Mouse (Mus musculus) cerebellum, postnatal 25 days (tissue): ENCODE measurements around the gene Zfp609.
"Not testable (repeated sequence)": the region's sequence is repeated elsewhere in the genome, so short reads cannot be mapped to it uniquely, and the experiment has no call there.

Experiments used
- DNase-seq, 2 experiments: peaks; one replicate each; pipeline ENCODE4 v3.0.0; 2021; ENCODE audit warnings: mixed read lengths in 2 of 2

Gene Zfp609

GRCm38 (mm10) chr9:65812841-65813240, 14.5 kb downstream of the Zfp609 start:
- DNase-seq, result no peak

GRCm38 (mm10) chr9:65811784-65812183, 15.6 kb downstream of the Zfp609 start:
- DNase-seq, result no peak

GRCm38 (mm10) chr9:65807818-65808217, 19.5 kb downstream of the Zfp609 start:
- DNase-seq, result peak; percentile 47 to 52

- DNase-seq, result peak; percentile 47 to 65
These were observed 20.1 kb downstream of the Zfp609 start for GRCm38 (mm10) chr9:65807251-65807650.

- peak; percentile 25 to 47 for DNase-seq
These were observed 27.6 kb downstream of the Zfp609 start for GRCm38 (mm10) chr9:65799770-65800169.

- no peak for DNase-seq
These were observed 31.7 kb downstream of the Zfp609 start for GRCm38 (mm10) chr9:65795651-65796050.

GRCm38 (mm10) chr9:65794313-65794712, 33.1 kb downstream of the Zfp609 start:
- DNase-seq, result no peak

GRCm38 (mm10) chr9:65793506-65793905, 33.9 kb downstream of the Zfp609 start:
- no peak for DNase-seq

- DNase-seq, result no peak
These were observed 34.3 kb downstream of the Zfp609 start for GRCm38 (mm10) chr9:65793086-65793485.

- DNase-seq, result no peak
These were observed 35.5 kb downstream of the Zfp609 start for GRCm38 (mm10) chr9:65791846-65792245.

GRCm38 (mm10) chr9:65791106-65791505, 36.3 kb downstream of the Zfp609 start:
- DNase-seq, result no peak

- no peak for DNase-seq
These were observed 37.6 kb downstream of the Zfp609 start for GRCm38 (mm10) chr9:65789788-65790187.

- no peak for DNase-seq
These were observed 38.8 kb downstream of the Zfp609 start for GRCm38 (mm10) chr9:65788556-65788955.

- peak in 1 of 2 experiments; percentile 18 for DNase-seq
These were observed 39.5 kb downstream of the Zfp609 start for GRCm38 (mm10) chr9:65787829-65788344.

GRCm38 (mm10) chr9:65786885-65787787, 40.2 kb downstream of the Zfp609 start:
- peak; percentile 63 to 67 for DNase-seq

GRCm38 (mm10) chr9:65785772-65786368, 41.5 kb downstream of the Zfp609 start:
- DNase-seq, result no peak

- DNase-seq, result not testable (repeated sequence)
These were observed 47.7 kb downstream of the Zfp609 start for GRCm38 (mm10) chr9:65779619-65780018.

GRCm38 (mm10) chr9:65776874-65777432, 50.4 kb downstream of the Zfp609 start:
- no peak for DNase-seq

- no peak for DNase-seq
These were observed 51.1 kb downstream of the Zfp609 start for GRCm38 (mm10) chr9:65776137-65776872.

- DNase-seq, result no peak
These were observed 53.6 kb downstream of the Zfp609 start for GRCm38 (mm10) chr9:65773783-65774182.

GRCm38 (mm10) chr9:65771011-65771664, 56.2 kb downstream of the Zfp609 start:
- no peak for DNase-seq

GRCm38 (mm10) chr9:65762728-65763127, 64.6 kb downstream of the Zfp609 start:
- no peak for DNase-seq
